Mouse (Mus musculus): ENCODE measurements at regions not wholly inside any gene's neighbourhood (a gene's known extent, or its start where the extent isn't known, plus 50 kb on each side); places are given as distances from the start of the nearest gene placed in this dataset.

GRCm38 (mm10) chr17:88261556-88261955 lies 179.0 kb upstream of the Foxn2 start:
- Histone ChIP-seq H3K4me3 (replicated peaks; ENCODE audit: low read length) (no peak overlapping the region), H3K4me1 (ENCODE audit: control insufficient read depth, insufficient read depth, low read length) (peaks cover 5% of the 10 kb centered on the region), H3K27me3 (ENCODE audit: control insufficient read depth, insufficient read depth, low read length) (no peaks in the 10 kb centered on the region), H3K36me3 (ENCODE audit: control insufficient read depth, insufficient read depth, low read length) (no peaks in the 10 kb centered on the region), H3K27ac (replicated peaks; ENCODE audit: low read depth, low read length) (no peak overlapping the region), H3K9me3 (ENCODE audit: control insufficient read depth, low read length) (no peaks in the 10 kb centered on the region), H3K9ac (ENCODE audit: low read depth, low read length, severe bottlenecking) (no peak overlapping the region), H3K4me2 (replicated peaks; ENCODE audit: low read depth, low read length, severe bottlenecking) (no peak overlapping the region)
- WGBS: 54% methylated on average over 8 of the region's 8 CpGs
- DNase-seq (ENCODE audit: low spot score) (no peak), ATAC-seq (ENCODE audit: low FRiP score, low read depth) (no peak)
- TF ChIP-seq POLR2A (IDR thresholded peaks at IDR 0.05; ENCODE audit: borderline replicate concordance, extremely low read depth, insufficient read depth, insufficient read length): no peak

DNA sequence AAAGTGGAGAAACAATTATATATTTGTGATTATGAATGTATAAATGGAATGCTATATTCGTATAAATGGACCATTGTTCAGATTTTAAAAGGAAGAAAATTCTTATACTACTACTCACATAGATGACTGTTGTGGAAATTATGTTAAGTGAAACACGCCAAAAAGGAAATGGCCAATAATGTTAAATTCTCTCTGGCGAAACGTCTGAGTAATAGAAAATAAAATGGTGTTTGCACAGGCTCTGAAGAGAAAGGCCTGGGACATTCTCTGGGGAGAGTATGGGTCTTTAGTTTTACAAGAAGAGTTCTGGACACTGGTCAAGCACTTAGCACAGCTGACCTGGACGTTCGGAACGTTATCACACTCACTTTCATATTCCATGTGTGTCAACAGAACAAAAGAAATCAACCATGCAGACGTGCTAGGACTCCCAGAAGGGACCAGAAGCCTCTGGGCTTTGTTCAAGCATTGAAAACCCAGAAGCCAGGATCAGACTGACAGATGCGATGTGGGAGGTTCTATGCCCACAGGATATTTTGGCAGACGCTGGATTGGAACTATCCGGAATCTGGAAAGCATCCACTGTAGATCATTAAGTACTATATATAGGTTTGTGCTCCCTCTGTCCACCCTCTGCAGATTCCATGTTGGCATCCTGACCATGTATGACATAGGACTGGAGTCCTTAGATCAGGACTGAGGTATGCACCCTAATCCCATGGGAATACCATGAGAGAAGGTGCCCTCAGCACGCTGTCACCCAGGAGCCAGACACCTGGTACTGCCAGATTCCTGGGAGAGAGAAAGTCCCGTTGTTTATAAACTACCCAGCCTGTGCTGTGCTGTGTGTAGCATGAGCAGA lies 178.0 kb upstream of the Foxn2 start:
- no peaks in the 10 kb centered on the region for H3K27me3 ChIP-seq (ENCODE audit: control insufficient read depth, insufficient read depth, low read length)
- ATAC-seq (ENCODE audit: low FRiP score, low read depth): no peak
- H3K36me3 ChIP-seq (ENCODE audit: control insufficient read depth, insufficient read depth, low read length): no peaks in the 10 kb centered on the region
- no peak overlapping the region for H3K4me2 ChIP-seq (replicated peaks; ENCODE audit: low read depth, low read length, severe bottlenecking)
- no peaks in the 10 kb centered on the region for H3K9me3 ChIP-seq (ENCODE audit: control insufficient read depth, low read length)
- 62% methylated on average over 13 of the region's 13 CpGs for WGBS
- no peak overlapping the region for H3K4me3 ChIP-seq (replicated peaks; ENCODE audit: low read length)
- no peak for TF ChIP-seq POLR2A (IDR thresholded peaks at IDR 0.05; ENCODE audit: borderline replicate concordance, extremely low read depth, insufficient read depth, insufficient read length)
- H3K27ac ChIP-seq (replicated peaks; ENCODE audit: low read depth, low read length): no peak overlapping the region
- peak; percentile 26 for DNase-seq (ENCODE audit: low spot score)
- no peaks in the 10 kb centered on the region for H3K4me1 ChIP-seq (ENCODE audit: control insufficient read depth, insufficient read depth, low read length)
- H3K9ac ChIP-seq (ENCODE audit: low read depth, low read length, severe bottlenecking): no peak overlapping the region

DNA sequence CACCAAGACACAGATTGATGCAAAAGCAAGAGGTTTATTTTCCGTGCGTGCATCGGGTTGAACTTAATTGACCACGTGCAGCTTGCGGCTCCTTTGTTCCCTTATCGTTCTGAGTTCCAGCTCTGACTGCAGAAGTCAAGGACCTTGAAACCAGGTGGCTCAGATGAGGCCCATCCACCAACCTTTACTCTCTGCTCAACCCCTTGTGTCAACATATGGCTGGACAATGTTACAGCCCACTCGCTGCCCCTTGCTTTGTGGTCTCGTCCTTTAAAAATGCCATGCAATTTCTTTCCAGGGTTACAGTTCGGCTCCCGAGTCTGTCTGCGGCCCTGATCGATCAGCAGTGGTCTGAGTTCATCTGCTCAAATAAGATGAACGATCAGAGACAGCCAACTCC lies 175.2 kb upstream of the Foxn2 start:
- 90% methylated on average over 13 of the region's 13 CpGs for WGBS
- H3K4me1 ChIP-seq (ENCODE audit: control insufficient read depth, insufficient read depth, low read length): no peaks in the 10 kb centered on the region
- TF ChIP-seq POLR2A (IDR thresholded peaks at IDR 0.05; ENCODE audit: borderline replicate concordance, extremely low read depth, insufficient read depth, insufficient read length): no peak

GRCm38 (mm10) chr17:88268216-88268615 lies 172.3 kb upstream of the Foxn2 start:
- WGBS: 84% methylated on average over 8 of the region's 8 CpGs
- no peaks in the 10 kb centered on the region for H3K36me3 ChIP-seq (ENCODE audit: control insufficient read depth, insufficient read depth, low read length)
- H3K9ac ChIP-seq (ENCODE audit: low read depth, low read length, severe bottlenecking): no peak overlapping the region
- H3K4me3 ChIP-seq (replicated peaks; ENCODE audit: low read length): no peak overlapping the region
- DNase-seq (ENCODE audit: low spot score) (no peak), ATAC-seq (ENCODE audit: low FRiP score, low read depth) (no peak)
- no peak for TF ChIP-seq POLR2A (IDR thresholded peaks at IDR 0.05; ENCODE audit: borderline replicate concordance, extremely low read depth, insufficient read depth, insufficient read length)
- no peaks in the 10 kb centered on the region for H3K27me3 ChIP-seq (ENCODE audit: control insufficient read depth, insufficient read depth, low read length)
- H3K27ac ChIP-seq (replicated peaks; ENCODE audit: low read depth, low read length): no peak overlapping the region
- H3K9me3 ChIP-seq (ENCODE audit: control insufficient read depth, low read length): no peaks in the 10 kb centered on the region
- H3K4me1 ChIP-seq (ENCODE audit: control insufficient read depth, insufficient read depth, low read length): no peaks in the 10 kb centered on the region
- H3K4me2 ChIP-seq (replicated peaks; ENCODE audit: low read depth, low read length, severe bottlenecking): no peak overlapping the region

More for the DNA sequence above, 175.2 kb upstream of the Foxn2 start:
- no peak for DNase-seq (ENCODE audit: low spot score)
- Histone ChIP-seq H3K27me3 (ENCODE audit: control insufficient read depth, insufficient read depth, low read length) (no peaks in the 10 kb centered on the region), H3K9me3 (ENCODE audit: control insufficient read depth, low read length) (no peaks in the 10 kb centered on the region), H3K9ac (ENCODE audit: low read depth, low read length, severe bottlenecking) (no peak overlapping the region), H3K4me3 (replicated peaks; ENCODE audit: low read length) (no peak overlapping the region), H3K27ac (replicated peaks; ENCODE audit: low read depth, low read length) (no peak overlapping the region), H3K4me2 (replicated peaks; ENCODE audit: low read depth, low read length, severe bottlenecking) (no peak overlapping the region), H3K36me3 (ENCODE audit: control insufficient read depth, insufficient read depth, low read length) (no peaks in the 10 kb centered on the region)
- no peak for ATAC-seq (ENCODE audit: low FRiP score, low read depth)

GRCm38 (mm10) chr17:88268802-88269201 lies 171.7 kb upstream of the Foxn2 start:
- Histone ChIP-seq H3K9ac (ENCODE audit: low read depth, low read length, severe bottlenecking) (no peak overlapping the region), H3K4me1 (ENCODE audit: control insufficient read depth, insufficient read depth, low read length) (no peaks in the 10 kb centered on the region), H3K4me2 (replicated peaks; ENCODE audit: low read depth, low read length, severe bottlenecking) (no peak overlapping the region), H3K36me3 (ENCODE audit: control insufficient read depth, insufficient read depth, low read length) (no peaks in the 10 kb centered on the region), H3K4me3 (replicated peaks; ENCODE audit: low read length) (no peak overlapping the region), H3K9me3 (ENCODE audit: control insufficient read depth, low read length) (no peaks in the 10 kb centered on the region), H3K27ac (replicated peaks; ENCODE audit: low read depth, low read length) (no peak overlapping the region), H3K27me3 (ENCODE audit: control insufficient read depth, insufficient read depth, low read length) (no peaks in the 10 kb centered on the region)
- 94% methylated on average over 14 of the region's 14 CpGs for WGBS
- TF ChIP-seq POLR2A (IDR thresholded peaks at IDR 0.05; ENCODE audit: borderline replicate concordance, extremely low read depth, insufficient read depth, insufficient read length): no peak
- DNase-seq (ENCODE audit: low spot score) (no peak), ATAC-seq (ENCODE audit: low FRiP score, low read depth) (no peak)
